Mouse (Mus musculus) gastrocnemius, postnatal 4 days (tissue): ENCODE measurements around the gene Dysf. TPM values are rescaled to one million over a fixed set of nuclear protein-coding genes. Genes with fewer than 3 reads are reported as not detected.

Source experiments
- DNase-seq, 2 experiments: peaks; one replicate each; pipeline ENCODE4 v3.0.0; 2021 to 2022; ENCODE audit warnings: low spot score in 2 of 2, mixed read lengths in 2 of 2
- total RNA-seq, 2 experiments: library from RNA; stranded (reverse); gene quantifications; 2 replicates each; pipeline ENCODE4 v1.2.3; 2021

The Dysf gene
- total RNA-seq, 2 experiments from 2014 or later = 113 to 130 TPM

DNA sequence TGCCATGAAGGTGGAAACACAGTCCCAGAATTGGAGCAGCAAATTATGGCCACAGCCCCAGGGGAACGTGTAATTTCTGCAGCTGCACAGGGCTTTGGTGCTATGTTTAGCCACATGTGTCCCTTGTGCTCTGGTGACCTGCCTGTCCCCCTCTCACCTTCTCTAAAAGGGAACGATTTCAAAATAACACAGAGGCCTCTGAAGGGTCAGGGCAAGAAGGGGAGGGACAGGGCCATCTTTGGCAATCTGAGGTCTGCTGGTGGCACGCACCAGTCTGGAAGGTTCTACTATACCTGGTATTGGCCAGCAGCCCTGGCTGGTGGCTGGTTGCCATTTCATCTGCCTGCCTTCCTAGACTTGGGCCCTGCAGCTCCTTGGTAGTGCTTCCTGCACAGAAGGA lies 147.4 kb downstream of the Dysf start:
- no peak for DNase-seq

DNA sequence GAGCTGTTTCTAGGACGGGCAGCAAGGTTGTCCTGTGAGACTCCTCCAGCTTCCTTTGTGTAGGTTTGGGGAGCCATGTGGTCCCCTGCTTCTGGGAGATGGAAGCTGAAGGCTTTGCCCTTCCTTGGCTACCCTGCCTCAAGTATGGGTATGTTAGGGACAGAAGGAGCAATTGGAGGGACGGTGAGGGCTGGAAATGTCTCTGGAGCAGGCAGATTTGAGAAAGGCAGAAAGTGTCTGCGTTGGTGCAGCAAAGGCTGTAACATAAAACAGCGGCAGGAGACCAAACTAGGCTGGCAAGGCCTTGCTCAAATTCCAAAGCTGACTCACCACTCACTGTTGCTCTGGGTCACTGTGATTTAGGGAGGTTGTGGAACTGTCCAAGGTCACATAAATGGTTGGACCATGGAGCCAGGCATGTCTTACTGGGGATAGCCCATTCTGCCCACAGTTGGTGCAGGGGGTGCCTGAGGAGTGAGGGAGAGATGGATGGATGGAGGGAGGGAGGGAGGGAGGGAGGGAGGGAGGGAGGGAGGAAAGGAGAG lies 148.2 kb downstream of the Dysf start:
- no peak for DNase-seq

DNA sequence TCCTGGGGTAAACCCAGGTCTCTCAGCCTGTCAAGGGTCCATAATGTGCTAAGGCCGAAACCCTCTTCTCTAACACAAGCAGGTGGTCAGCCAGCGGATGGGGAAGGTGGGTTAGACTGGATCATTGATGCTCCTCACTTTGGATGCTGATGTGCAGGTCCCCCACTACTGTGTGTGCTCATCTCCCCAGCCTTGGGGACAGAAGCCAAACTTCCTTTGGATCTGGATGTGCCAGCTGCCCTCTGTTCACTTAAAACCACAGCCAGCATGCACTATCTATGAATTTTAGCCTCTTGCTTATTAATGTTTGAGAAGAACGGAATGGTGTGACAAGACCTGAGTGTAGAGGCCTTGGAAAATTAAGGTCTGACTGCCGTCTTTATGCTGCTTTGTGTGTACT lies 150.7 kb downstream of the Dysf start:
- DNase-seq = no peak

DNA sequence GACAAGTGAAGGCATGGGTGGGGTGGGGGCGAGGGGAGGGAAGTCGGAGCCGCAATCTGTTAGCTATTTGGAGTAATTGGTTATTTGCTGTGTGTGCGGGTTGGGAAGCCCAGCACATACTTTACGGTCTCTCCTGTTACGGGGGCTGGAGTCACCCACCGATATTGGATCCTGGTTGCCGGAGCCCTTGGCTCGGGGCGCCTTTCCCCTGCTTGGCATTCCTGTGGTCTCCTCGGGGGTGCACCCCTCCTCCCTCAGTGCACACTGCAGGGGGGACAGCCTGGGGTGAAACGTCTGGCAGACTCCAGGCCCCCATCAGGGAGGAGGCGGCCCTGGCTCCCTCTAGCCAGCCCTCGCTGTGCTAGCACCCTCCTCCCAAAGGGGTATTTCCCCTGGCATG lies 159.2 kb downstream of the Dysf start:
- DNase-seq = no peak

DNA sequence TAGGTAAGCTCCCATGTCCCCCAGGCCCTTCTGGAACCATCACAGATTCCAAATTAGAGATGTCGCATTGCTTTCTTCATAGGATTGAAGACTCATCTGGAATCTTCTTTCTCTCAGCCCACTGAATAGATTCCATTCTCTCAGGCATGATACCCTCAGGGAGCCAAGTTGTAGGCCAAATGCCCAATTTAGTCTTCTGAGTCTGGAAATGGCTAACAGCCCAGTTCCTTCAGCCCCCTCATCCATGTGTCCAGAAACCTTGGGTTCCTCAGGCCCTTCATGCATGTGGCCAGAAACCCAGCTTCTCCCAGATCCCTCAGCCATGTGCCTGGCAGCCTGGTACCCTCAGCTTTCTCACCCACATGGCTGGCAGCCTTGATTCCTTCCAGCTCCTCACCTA lies 160.2 kb downstream of the Dysf start:
- no peak for DNase-seq

DNA sequence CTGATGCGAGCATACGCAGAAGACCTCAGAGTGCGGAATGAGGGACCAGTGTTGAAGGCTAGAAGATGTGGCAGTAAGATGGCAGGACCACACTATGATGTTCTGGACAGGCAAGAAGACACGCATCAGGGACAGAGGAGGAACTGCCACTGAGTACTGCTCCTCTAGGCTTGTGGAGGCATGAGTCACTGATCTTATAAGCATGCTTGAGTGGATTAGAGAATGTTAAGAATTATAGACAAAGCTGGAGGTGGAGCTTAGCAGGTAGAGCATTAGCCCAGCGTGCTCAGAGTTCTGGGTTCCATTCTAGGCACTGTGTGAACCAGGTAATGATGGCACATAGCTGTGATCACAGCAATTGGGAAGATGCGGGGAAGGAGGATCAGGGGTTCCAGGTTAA lies 165.2 kb downstream of the Dysf start:
- DNase-seq = no peak

DNA sequence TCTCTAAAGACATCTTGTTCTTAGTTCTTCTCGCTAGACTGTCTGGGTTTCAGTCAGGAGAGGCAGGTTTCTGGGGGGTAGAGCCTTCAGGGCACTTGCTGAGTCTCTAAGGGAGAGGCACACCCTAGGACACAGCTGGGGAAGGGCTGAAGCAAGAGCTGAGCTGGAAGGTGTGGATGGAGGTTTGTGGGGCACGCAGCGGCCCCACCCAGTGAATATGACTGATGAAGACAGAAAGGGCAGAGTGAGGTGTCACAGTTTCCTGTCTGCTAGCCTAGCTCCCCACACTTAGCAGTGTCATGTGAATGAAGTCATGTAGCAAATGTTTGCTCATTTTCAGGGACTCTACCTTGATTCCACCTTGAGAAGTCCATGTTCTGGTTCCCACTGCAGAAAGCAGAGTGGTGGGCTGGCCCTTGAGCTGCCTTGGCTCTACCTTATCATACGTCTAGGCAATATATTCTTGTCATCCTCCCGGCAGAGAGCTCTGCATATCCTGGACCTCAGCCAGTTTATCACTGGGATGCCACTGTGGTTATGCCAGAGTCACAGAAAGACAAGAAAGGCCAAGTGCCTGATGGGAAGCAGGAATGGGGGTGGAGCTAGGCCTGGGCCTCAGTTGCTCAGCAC lies 170.5 kb downstream of the Dysf start:
- no peak for DNase-seq

DNA sequence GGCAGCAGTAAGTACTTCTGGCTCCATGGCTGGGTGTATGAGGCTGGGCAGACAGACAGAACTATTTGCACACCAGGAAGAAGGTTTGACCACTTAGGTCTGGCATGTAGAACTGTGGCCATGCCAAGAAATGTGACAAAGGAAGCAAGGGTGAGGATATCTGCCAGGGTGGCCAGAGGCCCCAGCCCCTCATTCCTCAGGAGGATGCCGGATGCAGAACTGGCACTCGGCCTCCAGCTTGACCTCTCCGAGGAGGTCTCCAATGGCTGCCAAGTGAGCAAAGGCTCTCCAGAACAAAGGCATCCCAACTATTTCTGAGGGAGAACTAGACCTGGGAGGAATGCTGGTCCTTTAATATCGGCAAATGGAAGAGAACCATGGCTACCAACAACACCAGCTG lies 173.1 kb downstream of the Dysf start:
- DNase-seq = peak in 1 of 2 experiments; percentile 57

DNA sequence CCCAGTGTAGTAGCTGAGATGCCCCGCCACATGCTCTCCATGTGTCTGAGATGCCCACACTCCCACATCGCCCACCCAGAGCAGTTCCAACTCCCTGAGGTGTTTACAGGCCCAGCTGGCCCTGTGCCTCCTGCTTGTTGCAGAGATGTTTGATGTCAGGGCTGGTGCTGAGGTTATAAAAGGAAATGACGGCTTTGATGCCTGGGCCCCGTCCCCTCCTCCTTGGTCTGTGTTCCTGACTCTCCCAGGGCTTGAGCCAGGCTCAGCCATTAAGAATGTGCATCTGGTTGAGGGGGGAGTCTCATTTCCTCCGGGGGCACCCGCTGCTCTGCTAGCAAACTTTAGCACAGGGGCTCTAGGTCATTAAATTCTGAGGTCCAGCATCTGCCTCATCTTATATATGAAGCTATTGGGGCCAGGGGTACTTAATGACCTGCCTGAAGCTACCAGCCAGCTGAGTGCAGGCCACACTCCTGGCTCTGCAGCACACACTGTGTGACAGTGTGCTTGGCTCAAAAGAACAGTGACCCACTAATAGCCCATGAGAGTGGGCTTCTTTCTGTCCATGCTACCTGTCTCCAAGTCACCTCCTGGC lies 183.4 kb downstream of the Dysf start:
- DNase-seq = no peak

DNA sequence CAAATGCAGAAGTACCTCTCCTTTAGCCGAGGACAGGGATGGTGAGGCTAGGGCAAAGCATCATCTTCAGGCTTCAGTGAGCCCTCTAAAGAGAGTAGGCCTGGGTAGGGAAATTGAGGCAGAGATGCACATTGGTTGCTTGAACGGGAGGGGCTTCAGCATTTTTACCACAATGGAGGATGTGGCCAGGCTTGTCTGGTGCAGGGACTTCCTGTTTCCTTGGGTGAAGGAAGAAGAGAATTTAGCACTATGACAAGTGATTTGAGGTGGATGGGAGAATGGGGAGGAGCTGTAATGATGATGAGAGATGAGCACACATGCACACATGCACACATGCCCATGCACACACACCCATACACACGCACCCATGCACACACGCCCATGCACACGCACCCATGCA lies 188.1 kb downstream of the Dysf start:
- no peak for DNase-seq

DNA sequence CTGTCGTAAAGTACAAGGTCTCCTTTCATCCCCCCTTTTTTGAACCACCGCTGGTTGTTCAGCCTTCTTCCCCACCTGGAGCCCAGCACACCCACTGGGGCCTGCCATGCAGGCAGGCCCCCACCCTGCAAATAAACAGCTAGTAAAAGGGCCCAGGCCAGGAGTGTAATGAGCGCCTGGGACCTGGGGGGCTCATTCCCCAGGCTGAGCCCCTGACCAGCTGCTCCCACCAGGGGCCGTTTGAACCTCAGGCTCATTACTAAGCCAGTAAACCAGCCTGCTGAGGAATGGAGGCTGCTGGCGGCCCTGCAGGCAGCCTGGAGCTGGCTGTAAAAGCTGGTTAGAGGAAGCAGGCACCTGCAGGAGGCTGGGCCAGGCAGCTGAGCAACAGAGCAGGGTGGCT lies 189.4 kb downstream of the Dysf start:
- no peak for DNase-seq

DNA sequence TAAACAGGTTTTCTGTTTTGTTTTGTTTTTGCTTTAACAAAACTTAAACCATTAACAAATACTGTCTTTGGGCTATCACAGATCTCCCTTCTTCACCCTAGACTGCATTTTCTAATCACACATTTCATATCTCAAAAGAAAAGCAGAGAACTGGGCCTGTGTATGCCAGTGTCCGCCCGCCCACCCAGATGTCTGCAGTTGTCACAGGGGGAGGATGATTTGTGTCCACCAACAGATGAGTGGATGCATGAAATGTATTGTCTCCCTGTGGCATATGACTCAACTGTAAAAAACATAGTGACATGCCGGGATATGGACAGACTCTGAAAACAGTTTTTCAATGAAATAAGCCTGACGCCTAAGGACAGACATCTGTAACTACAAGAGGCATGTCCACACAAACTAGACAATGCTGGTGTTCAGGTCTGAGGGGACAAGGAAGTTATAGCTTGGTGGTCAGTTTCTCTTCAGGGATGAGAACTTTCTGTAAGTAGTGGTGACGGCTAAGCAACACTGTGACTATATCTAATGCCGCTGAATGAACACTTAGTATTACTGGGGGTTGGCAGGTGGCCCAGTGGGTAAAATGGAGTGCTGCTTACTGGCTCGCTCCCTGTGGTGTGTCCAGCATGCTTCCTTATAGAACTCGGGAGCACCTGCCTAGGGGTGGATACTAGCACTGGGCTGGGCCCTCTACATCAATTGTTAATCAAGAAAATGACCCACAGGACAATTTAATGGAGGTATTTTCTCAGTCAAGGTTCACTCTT lies 193.5 kb downstream of the Dysf start:
- DNase-seq = no peak

DNA sequence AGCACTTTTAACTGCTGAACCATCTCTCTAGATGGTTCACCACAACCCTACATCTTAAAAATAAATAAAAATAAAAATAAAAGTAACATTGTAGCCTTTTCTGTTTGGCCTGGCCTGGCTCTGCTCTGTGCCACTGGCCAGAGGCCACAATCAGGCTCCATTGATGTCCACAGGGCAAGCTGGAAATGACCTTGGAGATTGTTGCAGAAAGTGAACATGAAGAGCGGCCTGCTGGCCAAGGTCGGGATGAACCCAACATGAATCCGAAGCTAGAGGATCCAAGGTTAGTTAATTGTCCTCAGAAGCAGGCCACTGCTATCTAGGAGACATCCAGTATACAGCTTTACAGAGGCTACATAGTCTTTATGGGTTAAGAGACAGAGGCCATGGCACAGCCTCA lies 197.2 kb downstream of the Dysf start:
- DNase-seq = no peak

DNA sequence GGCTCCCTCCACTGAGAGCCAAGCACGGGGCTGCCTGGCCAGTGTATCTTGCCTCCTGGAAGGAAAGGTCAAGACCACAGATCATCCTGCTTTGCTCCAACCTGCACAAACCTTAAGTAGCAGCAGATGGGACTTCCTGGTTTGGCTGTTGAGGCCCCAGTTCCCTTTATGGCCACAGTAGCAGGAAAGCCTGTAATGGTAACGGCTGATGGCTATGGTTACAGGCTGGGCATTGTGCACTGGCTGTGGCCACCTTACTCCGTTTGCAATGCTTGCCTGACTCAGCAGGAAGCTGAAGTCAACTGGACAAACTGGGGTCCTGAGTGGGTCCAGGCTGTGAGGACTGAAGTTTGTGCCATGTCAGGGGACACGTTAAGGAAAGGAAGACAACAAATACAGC lies 200.2 kb downstream of the Dysf start:
- no peak for DNase-seq

DNA sequence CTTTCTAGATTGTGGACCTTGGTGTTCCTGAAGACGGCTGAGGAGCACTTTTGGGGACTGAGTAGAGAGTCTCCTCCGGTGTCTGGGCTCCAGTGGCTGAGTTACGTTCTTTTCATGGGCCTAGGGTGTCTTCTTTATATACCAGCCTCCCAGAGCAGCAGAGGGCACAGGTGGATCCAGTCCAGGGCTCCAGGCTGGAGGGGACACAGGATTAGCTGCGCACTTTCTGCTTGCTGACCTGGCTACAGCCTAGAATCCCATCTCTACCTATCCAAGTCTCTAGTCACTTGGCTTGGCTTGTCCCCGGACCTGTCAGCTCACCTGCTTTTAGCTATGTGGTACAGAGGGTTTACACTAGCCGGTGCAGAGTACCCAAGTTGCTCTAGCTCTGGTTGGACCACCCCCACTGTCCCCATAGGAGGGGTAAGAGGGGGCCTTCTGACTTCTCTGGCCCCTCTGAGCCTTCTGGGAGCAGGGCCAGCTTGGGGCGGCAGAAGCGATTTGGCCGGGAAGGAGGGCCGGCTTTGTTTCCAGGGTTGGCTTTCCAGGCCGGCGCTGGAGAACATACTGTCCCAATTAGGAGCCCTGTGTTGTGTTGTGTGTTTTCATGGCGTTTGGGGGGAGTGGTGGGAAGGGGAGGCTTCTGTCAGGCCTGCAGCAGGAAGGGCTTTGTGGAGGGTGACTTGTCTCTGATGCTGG lies 201.5 kb downstream of the Dysf start:
- peak in 1 of 2 experiments; percentile 48 for DNase-seq

DNA sequence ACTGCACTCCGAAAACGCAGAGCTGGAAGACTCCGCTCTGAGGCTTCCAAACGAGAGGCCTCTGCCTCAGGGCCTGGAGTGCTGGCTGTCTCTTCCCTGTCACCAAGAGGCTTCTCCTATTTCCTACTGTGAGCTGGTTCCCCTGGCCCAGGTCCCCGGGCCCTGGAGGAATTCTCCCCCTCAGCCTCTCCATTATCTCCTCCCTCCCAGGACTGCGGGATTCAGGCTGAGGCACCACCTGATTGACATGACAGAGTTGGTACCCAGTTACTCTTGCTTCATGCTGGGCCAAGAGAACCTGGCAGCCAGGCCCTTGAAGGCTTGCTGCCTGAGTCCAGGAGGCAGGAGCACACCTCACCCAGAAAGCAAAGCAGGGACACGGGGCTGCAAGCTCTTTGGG lies 203.1 kb downstream of the Dysf start:
- no peak for DNase-seq

DNA sequence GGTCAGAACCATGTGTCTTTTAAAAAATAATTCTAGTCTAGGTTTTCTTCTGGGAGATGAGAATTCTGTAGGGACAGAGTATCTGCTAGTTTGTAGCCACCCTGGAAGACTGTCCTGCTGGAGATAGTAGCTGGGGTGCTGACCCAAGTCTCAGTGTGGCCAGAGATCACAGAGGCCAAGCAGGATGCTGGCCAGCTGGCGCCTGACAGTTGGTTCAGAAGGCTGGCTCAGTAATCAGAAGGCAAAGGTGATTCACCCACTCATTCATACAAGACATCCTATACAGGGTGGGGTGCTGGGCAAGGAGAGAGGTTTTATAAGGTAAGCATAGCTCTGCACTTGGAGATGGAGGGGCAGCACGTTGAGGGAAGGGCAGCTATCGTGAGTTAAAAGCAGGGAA lies 204.7 kb downstream of the Dysf start:
- no peak for DNase-seq

DNA sequence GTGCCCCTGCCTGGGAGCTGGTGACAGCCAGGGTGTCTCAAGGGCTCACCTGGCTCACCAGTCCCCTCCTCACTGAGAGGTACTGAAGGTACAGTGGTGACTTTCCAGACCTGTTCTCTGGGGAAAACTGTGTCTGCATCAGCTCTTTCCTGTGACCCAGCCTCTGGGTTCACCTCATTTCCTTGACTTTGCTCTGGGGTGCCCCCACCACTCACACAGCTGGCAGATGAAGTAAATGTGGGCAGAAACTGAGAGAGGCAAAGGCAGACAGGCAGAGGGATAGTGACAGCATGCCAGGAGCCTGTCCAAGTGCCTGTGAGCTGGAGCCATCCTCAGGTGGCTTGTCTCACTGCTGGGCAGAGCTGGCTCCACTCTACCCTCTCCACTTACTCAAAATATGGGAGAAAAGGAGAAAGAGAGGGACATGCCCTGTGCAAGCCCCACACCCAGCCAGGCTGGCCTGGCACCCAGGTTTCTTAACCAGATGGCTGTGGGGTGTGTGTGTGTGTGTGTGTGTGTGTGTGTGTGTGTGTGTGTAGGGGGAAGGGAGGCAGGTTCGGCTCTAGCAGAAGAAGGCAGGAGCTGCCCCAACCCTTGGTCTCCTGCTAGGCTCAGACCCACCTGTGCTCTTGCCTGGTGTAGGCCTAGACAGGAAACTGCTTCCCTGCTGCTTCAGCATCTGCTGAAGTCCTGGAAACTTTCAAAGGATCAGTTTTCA lies 209.0 kb downstream of the Dysf start:
- DNase-seq = no peak

DNA sequence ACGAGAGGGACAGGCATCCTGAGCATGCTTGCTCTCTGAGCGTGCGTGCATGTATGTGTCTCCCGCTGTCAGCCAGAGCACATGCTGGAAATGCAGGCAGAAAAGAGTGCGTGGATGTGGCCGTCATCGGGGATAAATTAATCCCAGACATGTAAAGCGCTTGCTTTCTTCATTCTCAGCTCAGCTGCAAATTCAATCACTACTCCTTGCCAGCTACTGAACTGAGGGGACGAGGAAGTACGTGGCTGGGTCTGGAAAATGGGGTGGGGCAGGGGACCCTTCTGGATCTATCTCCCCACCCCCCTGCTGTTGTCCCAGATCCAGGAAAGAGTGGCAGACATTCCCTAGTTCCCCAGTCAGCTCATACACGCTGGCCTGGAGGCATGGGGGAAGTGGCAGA lies 210.7 kb downstream of the Dysf start:
- DNase-seq = no peak

DNA sequence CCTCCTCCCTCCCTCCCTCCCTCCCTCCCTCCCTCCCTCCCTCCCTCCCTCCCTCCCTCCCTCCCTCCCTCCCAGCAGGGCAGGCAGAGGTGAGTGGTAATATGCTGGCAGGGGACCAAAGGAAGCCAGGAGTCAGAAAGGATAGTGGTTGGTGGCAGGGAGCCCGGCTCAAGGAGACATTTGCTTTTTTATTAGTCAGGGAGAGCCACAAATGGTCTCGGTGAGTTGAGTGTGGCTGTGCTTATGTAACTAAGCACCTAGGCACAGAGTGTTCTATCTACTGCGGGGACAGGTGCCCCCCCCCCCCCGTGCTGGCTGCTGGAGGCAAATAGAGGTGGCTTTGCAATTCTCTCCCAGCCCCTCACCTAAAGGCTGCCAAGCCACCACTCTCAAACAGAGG lies 216.5 kb downstream of the Dysf start:
- DNase-seq = no peak

DNA sequence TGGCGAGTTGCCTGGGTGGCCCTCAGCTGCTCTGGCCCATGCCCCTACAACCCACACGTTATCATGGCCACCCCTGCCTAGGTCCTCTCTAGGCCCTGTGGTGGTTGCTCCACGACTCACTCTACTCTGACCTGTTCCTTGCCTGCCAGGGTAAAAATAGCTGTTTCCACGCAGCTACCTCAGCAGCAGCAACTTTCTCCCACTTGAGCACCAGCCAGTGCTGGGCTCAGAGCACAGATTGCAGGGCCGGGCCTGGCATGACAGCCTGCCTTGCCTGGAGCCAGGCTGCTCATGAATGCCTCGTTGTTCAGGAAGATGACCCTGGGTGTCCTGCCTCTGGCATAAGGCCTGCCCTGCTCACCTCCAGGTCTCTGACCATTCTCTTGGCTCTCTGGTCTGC lies 217.2 kb downstream of the Dysf start:
- no peak for DNase-seq
